Mouse (Mus musculus): ENCODE results near the gene Sgca.
A peak's percentile ranks its signal among the peaks of the same experiment; 100 is the strongest.

Gene Sgca

GRCm38 (mm10) chr11:95001584-95002347 lies 25.6 kb upstream of the Sgca start:
- DNase-seq (ENCODE audit: low spot score): no peak

DNA sequence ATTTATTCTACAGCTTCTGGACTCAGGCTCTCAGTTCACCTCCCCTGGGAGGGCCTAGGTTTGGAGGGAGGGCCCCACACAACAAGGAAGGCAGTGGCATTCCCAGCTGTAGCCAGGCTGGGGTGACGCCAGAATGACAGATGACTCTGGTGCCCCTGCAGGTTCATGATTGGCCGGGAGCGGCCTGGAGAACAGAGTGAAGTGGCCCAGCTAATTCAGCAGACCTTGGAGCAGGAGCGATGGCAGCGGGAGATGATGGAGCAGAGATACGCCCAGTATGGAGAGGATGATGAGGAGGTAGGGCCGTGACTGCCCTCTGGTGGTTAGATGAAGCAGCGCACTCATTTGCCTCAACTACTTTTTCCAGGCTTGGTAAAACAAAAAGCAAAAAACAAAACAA lies 24.9 kb upstream of the Sgca start:
- DNase-seq (ENCODE audit: low spot score): no peak

DNA sequence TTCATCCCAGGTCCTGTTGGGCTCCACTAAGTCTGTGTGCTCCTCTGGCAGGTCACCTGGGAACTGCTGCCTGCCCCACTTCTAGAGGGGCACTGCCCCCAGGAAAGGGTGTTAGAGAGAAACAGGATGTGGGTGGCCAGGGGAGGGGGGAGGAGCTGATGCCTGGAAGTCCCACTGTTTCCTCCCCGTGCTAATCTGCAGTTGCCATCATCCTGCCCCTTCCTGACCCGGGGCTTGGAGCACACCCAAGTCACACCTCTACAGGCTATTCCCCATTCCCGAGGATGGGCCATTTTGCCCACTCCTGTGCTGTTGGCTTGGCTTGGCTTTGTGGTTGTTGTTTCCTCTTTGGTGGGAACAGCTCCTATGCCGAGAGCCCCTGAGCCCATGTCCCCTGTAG lies 24.4 kb upstream of the Sgca start:
- DNase-seq (ENCODE audit: low spot score): no peak

GRCm38 (mm10) chr11:95000128-95000527 lies 24.0 kb upstream of the Sgca start:
- DNase-seq (ENCODE audit: low spot score): no peak

- no peak for DNase-seq (ENCODE audit: low spot score)
These were observed 22.0 kb upstream of the Sgca start for GRCm38 (mm10) chr11:94998041-94998531.

- no peak for DNase-seq (ENCODE audit: low spot score)
These were observed 21.5 kb upstream of the Sgca start for GRCm38 (mm10) chr11:94997596-94997995.

- DNase-seq (ENCODE audit: low spot score): no peak
These were observed 20.9 kb upstream of the Sgca start for GRCm38 (mm10) chr11:94996984-94997383.

- DNase-seq (ENCODE audit: low spot score): no peak
These were observed 20.0 kb upstream of the Sgca start for GRCm38 (mm10) chr11:94996101-94996500.

GRCm38 (mm10) chr11:94994947-94995772 lies 19.0 kb upstream of the Sgca start:
- DNase-seq (ENCODE audit: low spot score): no peak

DNA sequence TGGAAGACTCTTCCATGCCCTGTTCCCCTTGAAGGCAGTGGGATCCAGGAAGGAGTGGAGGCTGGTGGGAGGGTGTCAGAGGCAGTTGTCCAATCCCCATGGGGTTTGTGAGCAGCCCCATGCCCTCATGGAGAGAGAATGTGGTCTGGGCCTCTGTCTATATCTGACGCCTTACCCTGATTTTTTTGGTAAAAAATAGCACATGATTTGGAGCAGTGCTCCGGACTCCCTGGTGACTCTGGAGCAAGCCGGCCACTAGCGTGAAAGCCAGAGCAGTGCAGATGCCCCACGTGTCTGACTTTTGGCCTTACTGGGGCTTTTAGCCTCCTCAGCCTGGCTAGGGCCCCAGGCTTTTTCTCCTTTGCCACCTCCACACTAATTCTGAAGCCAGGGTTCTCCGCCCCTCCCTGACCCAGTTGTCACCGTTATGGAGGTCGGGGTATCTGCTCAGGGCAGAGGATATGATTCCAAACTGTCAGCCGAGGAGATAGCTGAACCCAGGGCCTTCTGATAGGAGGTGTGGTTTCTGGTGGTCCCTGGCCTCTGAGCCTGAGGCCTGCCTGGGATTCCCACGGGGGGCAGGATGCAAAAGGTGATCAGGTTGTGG lies 18.2 kb upstream of the Sgca start:
- DNase-seq (ENCODE audit: low spot score): no peak

DNA sequence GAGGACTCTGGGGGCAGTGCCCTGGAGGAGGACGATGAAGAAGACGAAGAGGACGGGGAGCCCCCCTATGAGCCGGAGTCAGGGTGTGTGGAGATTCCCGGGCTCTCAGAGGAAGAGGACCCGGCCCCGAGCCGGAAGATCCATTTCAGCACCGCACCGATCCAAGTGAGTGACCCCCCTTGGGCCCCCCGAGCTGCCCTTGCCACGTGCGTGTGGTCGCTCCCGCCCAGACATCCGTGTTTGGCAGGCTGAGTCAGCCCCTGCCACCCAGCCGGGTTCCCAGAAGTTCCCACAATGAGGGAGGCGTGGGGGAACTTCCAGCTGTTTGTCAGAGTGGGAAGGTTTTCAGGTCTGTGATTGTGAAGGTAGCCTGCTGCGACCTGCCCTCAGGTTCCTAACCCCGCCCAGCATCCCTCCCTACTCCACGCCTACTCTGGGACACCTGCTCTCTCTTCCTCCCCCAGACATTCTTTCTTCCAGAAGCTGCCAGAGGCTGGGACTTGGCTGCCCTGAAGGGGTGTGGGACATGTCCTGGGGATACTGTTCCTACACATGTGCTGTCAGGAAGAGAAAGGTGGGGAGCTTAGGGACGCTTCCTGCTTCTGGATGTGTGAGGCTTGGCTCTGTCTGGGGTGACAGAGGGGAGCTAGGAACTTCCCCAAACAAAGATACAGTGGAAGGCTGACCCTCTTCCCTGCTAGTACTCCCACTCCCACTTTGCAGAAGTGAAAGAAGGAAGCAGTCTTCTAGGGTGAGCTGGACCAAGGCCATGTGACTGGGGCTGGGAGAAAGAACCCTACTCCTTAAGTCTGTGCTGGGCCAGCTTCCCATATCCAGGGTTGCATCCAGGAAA lies 16.9 kb upstream of the Sgca start:
- no peak for DNase-seq (ENCODE audit: low spot score)

- no peak for DNase-seq (ENCODE audit: low spot score)
These were observed 16.3 kb upstream of the Sgca start for GRCm38 (mm10) chr11:94992480-94992753.

- no peak for DNase-seq (ENCODE audit: low spot score)
These were observed 15.7 kb upstream of the Sgca start for GRCm38 (mm10) chr11:94991641-94992479.

DNA sequence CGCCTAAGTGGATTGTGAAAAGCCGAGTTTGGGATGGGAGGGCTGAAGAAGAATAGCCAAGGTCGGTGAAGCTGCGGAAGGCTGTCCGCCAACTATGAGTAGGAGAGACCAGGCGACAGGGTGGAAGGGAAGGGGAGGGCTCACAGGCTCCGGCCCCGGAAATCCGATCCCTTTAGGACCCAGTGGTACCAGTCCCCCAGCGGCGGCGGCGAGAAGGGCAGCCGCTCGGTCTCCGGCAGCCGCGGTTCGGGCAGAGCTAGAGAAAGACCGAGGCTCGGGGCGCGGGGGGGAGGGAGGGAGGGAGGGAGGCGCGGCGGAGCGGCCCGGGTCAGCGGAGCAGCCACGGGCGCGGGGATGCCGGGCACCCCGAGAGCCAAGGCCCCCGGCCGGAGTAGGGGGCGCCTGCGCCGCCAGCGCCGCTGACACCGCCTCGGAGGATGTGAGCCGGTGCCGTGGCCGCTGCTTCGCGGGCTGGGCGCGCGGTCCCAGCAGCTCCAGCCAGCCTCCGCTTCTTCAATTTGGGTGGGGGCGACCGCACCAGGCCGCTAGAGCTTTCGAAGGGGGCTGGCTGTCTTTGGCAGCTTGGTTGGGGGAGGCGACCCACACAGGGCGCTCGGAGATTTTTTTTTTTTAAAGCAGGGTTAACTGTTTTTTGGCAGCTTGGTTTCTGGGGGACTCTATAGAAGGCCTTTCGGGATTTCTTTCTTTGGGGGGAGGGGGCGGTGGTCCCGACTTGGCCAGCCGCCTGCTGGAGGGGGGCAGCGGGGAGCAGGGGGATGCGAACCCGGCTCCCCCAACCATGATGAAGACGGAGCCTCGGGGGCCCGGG lies 14.8 kb upstream of the Sgca start, which contains the start of gene Ppp1r9b:
Ppp1r9b (plus strand) TSS at position 287 of the 829 bp plus-strand sequence.
- peak; percentile 82 for DNase-seq (ENCODE audit: low spot score)

GRCm38 (mm10) chr11:94990102-94990748 lies 14.1 kb upstream of the Sgca start:
- no peak for DNase-seq (ENCODE audit: low spot score)

GRCm38 (mm10) chr11:94989562-94990017 lies 13.5 kb upstream of the Sgca start:
- DNase-seq (ENCODE audit: low spot score): peak; percentile 81

GRCm38 (mm10) chr11:94988780-94989561 lies 12.8 kb upstream of the Sgca start:
- DNase-seq (ENCODE audit: low spot score): no peak

- no peak for DNase-seq (ENCODE audit: low spot score)
These were observed 11.7 kb upstream of the Sgca start for GRCm38 (mm10) chr11:94987851-94988250.

GRCm38 (mm10) chr11:94987341-94987740 lies 11.2 kb upstream of the Sgca start:
- DNase-seq (ENCODE audit: low spot score): no peak

Measured in left cerebral cortex, adult 11 months (tissue).